Mouse (Mus musculus) bone marrow, adult 2 months (tissue): ENCODE measurements at regions not wholly inside any gene's neighbourhood (a gene's known extent, or its start where the extent isn't known, plus 50 kb on each side); places are given as distances from the start of the nearest gene placed in this dataset.

Experiments used
- CTCF ChIP-seq: fragments of 200-500 bp; IDR thresholded peaks from 2 replicates; pipeline ENCODE4 v1.5.1; 2011; ENCODE audit warnings: low read length, control low read depth; ENCODE audit not compliant: control insufficient read depth, insufficient read depth
- POLR2A ChIP-seq: fragments of 200-500 bp; IDR thresholded peaks from 2 replicates; pipeline ENCODE4 v1.6.1; 2011; ENCODE audit warnings: low read depth, mild to moderate bottlenecking, control low read depth, low read length, borderline replicate concordance; ENCODE audit not compliant: control insufficient read depth

- TF ChIP-seq CTCF (no peak), POLR2A (no peak)
Observed at GRCm38 (mm10) chr3:15000657-15001056, 114.6 kb downstream of the Car2 start.
